Mouse (Mus musculus): ENCODE data around the gene Mrtfa. TPM values are rescaled to one million over a fixed set of nuclear protein-coding genes. Genes with fewer than 3 reads are reported as not detected.

Gene Mrtfa
- polyA plus RNA-seq, 1 experiment from 2014 or later, result 22.3 TPM

- WGBS, result 95% methylated on average over 3 of the region's 3 CpGs
- H3K4me3 ChIP-seq (ENCODE audit: low read depth, low read length), result no peak overlapping the region
- no peaks in the 10 kb centered on the region for H3K36me3 ChIP-seq (ENCODE audit: control insufficient read depth, insufficient read depth, low read length)
- no peak overlapping the region for H3K27ac ChIP-seq (replicated peaks; ENCODE audit: low read depth, low read length)
- no peaks in the 10 kb centered on the region for H3K4me1 ChIP-seq (ENCODE audit: control insufficient read depth, insufficient read depth, low read length)
- no peaks in the 10 kb centered on the region for H3K9me3 ChIP-seq (ENCODE audit: control insufficient read depth, low read length)
- H3K9ac ChIP-seq (ENCODE audit: low read length), result no peak overlapping the region
- ATAC-seq (ENCODE audit: insufficient number of reproducible peaks, low FRiP score, low TSS enrichment, low read depth) (no peak), DNase-seq (ENCODE audit: low spot score) (no peak)
- no peak overlapping the region for H3K4me2 ChIP-seq (ENCODE audit: low read depth, severe bottlenecking)
- H3K27me3 ChIP-seq (ENCODE audit: control insufficient read depth, insufficient read depth, low read length), result no peaks in the 10 kb centered on the region
These were observed 14.9 kb downstream of the Mrtfa start for GRCm38 (mm10) chr15:81175633-81176032.

DNA sequence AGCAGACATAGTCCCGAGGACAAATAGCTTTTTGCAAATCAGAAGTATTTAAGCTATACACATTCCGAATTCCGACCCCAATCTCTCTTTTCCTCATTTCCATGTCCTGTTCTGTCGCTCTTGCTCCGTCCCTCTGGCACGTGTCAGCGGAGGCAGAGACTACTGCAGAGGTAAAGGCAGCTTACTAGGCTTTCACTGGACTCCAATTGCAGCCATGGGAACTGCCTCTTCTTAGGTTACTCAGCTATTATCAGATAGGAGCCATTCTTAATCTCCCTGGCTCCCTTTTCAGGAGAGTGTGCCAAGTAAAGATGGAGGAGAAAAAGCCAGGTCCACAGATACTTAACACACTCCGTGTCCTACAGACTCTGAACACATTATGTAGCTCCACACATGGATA is 18.3 kb downstream of the Mrtfa start:
- Histone ChIP-seq H3K4me2 (ENCODE audit: low read depth, severe bottlenecking) (no peak overlapping the region), H3K9ac (ENCODE audit: low read length) (no peak overlapping the region), H3K27ac (replicated peaks; ENCODE audit: low read depth, low read length) (no peak overlapping the region), H3K4me1 (ENCODE audit: control insufficient read depth, insufficient read depth, low read length) (no peaks in the 10 kb centered on the region), H3K36me3 (ENCODE audit: control insufficient read depth, insufficient read depth, low read length) (no peaks in the 10 kb centered on the region), H3K27me3 (ENCODE audit: control insufficient read depth, insufficient read depth, low read length) (no peaks in the 10 kb centered on the region), H3K9me3 (ENCODE audit: control insufficient read depth, low read length) (no peaks in the 10 kb centered on the region), H3K4me3 (ENCODE audit: low read depth, low read length) (no peak overlapping the region)
- no peak for DNase-seq (ENCODE audit: low spot score)
- 95% methylated on average over 8 of the region's 8 CpGs for WGBS
- ATAC-seq (ENCODE audit: insufficient number of reproducible peaks, low FRiP score, low TSS enrichment, low read depth), result no peak

GRCm38 (mm10) chr15:81168735-81169134 is 21.8 kb downstream of the Mrtfa start:
- H3K9me3 ChIP-seq (ENCODE audit: control insufficient read depth, low read length), result no peaks in the 10 kb centered on the region
- no peak overlapping the region for H3K4me3 ChIP-seq (ENCODE audit: low read depth, low read length)
- H3K36me3 ChIP-seq (ENCODE audit: control insufficient read depth, insufficient read depth, low read length), result no peaks in the 10 kb centered on the region
- 71% methylated on average over 6 of the region's 6 CpGs for WGBS
- no peak overlapping the region for H3K27ac ChIP-seq (replicated peaks; ENCODE audit: low read depth, low read length)
- ATAC-seq (ENCODE audit: insufficient number of reproducible peaks, low FRiP score, low TSS enrichment, low read depth) (no peak), DNase-seq (ENCODE audit: low spot score) (no peak)
- H3K4me1 ChIP-seq (ENCODE audit: control insufficient read depth, insufficient read depth, low read length), result no peaks in the 10 kb centered on the region
- H3K4me2 ChIP-seq (ENCODE audit: low read depth, severe bottlenecking), result no peak overlapping the region
- H3K9ac ChIP-seq (ENCODE audit: low read length), result no peak overlapping the region
- H3K27me3 ChIP-seq (ENCODE audit: control insufficient read depth, insufficient read depth, low read length), result no peaks in the 10 kb centered on the region

DNA sequence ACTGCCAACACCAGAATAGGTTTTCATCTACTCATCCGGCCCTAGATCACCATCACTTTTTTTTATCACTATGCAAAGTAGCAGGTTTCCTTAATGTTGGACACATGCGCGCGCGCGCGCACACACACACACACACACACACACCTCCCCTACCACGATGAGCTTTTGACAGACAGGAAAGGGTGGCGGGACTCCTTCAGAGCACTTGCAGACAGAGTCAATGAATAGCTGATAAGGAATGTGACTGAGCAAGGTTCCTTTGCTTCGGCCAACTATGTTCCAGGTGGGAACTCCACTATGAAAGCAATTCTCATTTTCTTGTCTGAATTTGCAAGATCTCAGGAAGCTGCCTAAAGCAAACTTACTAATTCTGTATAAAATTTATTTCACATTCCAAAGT is 22.7 kb downstream of the Mrtfa start:
- ATAC-seq (ENCODE audit: insufficient number of reproducible peaks, low FRiP score, low TSS enrichment, low read depth), result no peak
- H3K9me3 ChIP-seq (ENCODE audit: control insufficient read depth, low read length), result no peaks in the 10 kb centered on the region
- WGBS, result 96% methylated on average over 10 of the region's 10 CpGs

DNA sequence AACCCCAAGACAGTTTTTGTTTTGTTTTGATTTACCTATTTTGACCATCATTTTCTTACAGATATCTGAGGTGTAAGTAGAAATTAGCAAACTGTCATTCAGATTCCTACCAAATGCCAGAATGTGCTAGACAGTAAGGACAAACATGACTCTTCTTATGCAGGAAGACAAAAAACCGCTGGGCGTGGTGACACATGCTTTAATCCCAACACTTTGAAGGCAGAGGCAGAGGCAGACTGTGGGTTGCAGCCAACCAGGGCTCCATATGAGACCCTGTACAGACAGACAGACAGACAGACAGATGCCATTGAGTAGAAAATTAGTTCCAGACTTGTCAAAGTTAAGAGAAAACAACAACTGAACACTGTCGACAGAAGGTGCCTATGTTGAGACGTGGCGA is 24.3 kb downstream of the Mrtfa start:
- H3K9me3 ChIP-seq (ENCODE audit: control insufficient read depth, low read length), result no peaks in the 10 kb centered on the region
- H3K4me2 ChIP-seq (ENCODE audit: low read depth, severe bottlenecking), result no peak overlapping the region
- no peak overlapping the region for H3K27ac ChIP-seq (replicated peaks; ENCODE audit: low read depth, low read length)
- ATAC-seq (ENCODE audit: insufficient number of reproducible peaks, low FRiP score, low TSS enrichment, low read depth) (no peak), DNase-seq (ENCODE audit: low spot score) (no peak)
- 94% methylated on average over 5 of the region's 5 CpGs for WGBS
- no peak overlapping the region for H3K9ac ChIP-seq (ENCODE audit: low read length)
- no peaks in the 10 kb centered on the region for H3K36me3 ChIP-seq (ENCODE audit: control insufficient read depth, insufficient read depth, low read length)
- H3K4me1 ChIP-seq (ENCODE audit: control insufficient read depth, insufficient read depth, low read length), result no peaks in the 10 kb centered on the region
- H3K27me3 ChIP-seq (ENCODE audit: control insufficient read depth, insufficient read depth, low read length), result no peaks in the 10 kb centered on the region
- no peak overlapping the region for H3K4me3 ChIP-seq (ENCODE audit: low read depth, low read length)

More for the DNA sequence above, 22.7 kb downstream of the Mrtfa start:
- H3K4me2 ChIP-seq (ENCODE audit: low read depth, severe bottlenecking), result no peak overlapping the region
- no peaks in the 10 kb centered on the region for H3K27me3 ChIP-seq (ENCODE audit: control insufficient read depth, insufficient read depth, low read length)
- no peak overlapping the region for H3K4me3 ChIP-seq (ENCODE audit: low read depth, low read length)
- H3K36me3 ChIP-seq (ENCODE audit: control insufficient read depth, insufficient read depth, low read length), result no peaks in the 10 kb centered on the region
- H3K4me1 ChIP-seq (ENCODE audit: control insufficient read depth, insufficient read depth, low read length), result no peaks in the 10 kb centered on the region
- no peak overlapping the region for H3K27ac ChIP-seq (replicated peaks; ENCODE audit: low read depth, low read length)
- no peak for DNase-seq (ENCODE audit: low spot score)
- no peak overlapping the region for H3K9ac ChIP-seq (ENCODE audit: low read length)

GRCm38 (mm10) chr15:81164560-81165310 is 25.8 kb downstream of the Mrtfa start:
- WGBS, result 90% methylated on average over 9 of the region's 9 CpGs
- no peak overlapping the region for H3K27ac ChIP-seq (replicated peaks; ENCODE audit: low read depth, low read length)

DNA sequence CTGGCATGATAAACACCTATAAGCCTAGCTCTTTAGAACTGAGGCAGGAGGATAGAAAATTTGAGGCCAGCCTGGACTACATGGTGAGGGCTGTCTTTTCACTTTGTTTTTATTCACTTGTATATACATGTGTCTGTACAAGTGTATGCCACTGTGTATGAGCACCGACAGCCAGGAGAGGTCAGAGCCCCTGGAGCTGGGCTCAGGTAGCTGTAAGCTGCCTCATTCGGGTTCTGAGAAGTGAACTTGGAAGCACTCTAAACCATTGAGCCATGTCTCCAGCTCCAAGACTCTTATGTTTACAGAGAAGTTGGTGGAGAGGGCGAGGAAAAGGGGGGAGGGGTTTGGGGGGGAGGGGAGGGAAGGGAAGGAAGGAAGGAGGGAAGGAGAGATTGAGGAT is 29.0 kb downstream of the Mrtfa start:
- 82% methylated on average over 3 of the region's 3 CpGs for WGBS
- ATAC-seq (ENCODE audit: insufficient number of reproducible peaks, low FRiP score, low TSS enrichment, low read depth) (no peak), DNase-seq (ENCODE audit: low spot score) (no peak)
- no peaks in the 10 kb centered on the region for H3K36me3 ChIP-seq (ENCODE audit: control insufficient read depth, insufficient read depth, low read length)
- no peaks in the 10 kb centered on the region for H3K4me1 ChIP-seq (ENCODE audit: control insufficient read depth, insufficient read depth, low read length)
- H3K9me3 ChIP-seq (ENCODE audit: control insufficient read depth, low read length), result no peaks in the 10 kb centered on the region
- no peak overlapping the region for H3K27ac ChIP-seq (replicated peaks; ENCODE audit: low read depth, low read length)
- no peak overlapping the region for H3K9ac ChIP-seq (ENCODE audit: low read length)
- no peaks in the 10 kb centered on the region for H3K27me3 ChIP-seq (ENCODE audit: control insufficient read depth, insufficient read depth, low read length)
- H3K4me3 ChIP-seq (ENCODE audit: low read depth, low read length), result no peak overlapping the region
- H3K4me2 ChIP-seq (ENCODE audit: low read depth, severe bottlenecking), result no peak overlapping the region

More at GRCm38 (mm10) chr15:81164560-81165310, 25.8 kb downstream of the Mrtfa start:
- H3K27me3 ChIP-seq (ENCODE audit: control insufficient read depth, insufficient read depth, low read length), result no peaks in the 10 kb centered on the region
- no peak overlapping the region for H3K4me3 ChIP-seq (ENCODE audit: low read depth, low read length)
- no peak overlapping the region for H3K4me2 ChIP-seq (ENCODE audit: low read depth, severe bottlenecking)
- no peak for DNase-seq (ENCODE audit: low spot score)
- no peaks in the 10 kb centered on the region for H3K4me1 ChIP-seq (ENCODE audit: control insufficient read depth, insufficient read depth, low read length)
- ATAC-seq (ENCODE audit: insufficient number of reproducible peaks, low FRiP score, low TSS enrichment, low read depth), result no peak
- no peak overlapping the region for H3K9ac ChIP-seq (ENCODE audit: low read length)
- H3K9me3 ChIP-seq (ENCODE audit: control insufficient read depth, low read length), result no peaks in the 10 kb centered on the region
- H3K36me3 ChIP-seq (ENCODE audit: control insufficient read depth, insufficient read depth, low read length), result no peaks in the 10 kb centered on the region

- 94% methylated on average over 4 of the region's 4 CpGs for WGBS
- H3K9ac ChIP-seq (ENCODE audit: low read length), result no peak overlapping the region
- H3K27ac ChIP-seq (replicated peaks; ENCODE audit: low read depth, low read length), result no peak overlapping the region
- H3K27me3 ChIP-seq (ENCODE audit: control insufficient read depth, insufficient read depth, low read length), result no peaks in the 10 kb centered on the region
- ATAC-seq (ENCODE audit: insufficient number of reproducible peaks, low FRiP score, low TSS enrichment, low read depth) (no peak), DNase-seq (ENCODE audit: low spot score) (no peak)
- no peak overlapping the region for H3K4me2 ChIP-seq (ENCODE audit: low read depth, severe bottlenecking)
- H3K4me3 ChIP-seq (ENCODE audit: low read depth, low read length), result no peak overlapping the region
- no peaks in the 10 kb centered on the region for H3K9me3 ChIP-seq (ENCODE audit: control insufficient read depth, low read length)
- H3K36me3 ChIP-seq (ENCODE audit: control insufficient read depth, insufficient read depth, low read length), result no peaks in the 10 kb centered on the region
- H3K4me1 ChIP-seq (ENCODE audit: control insufficient read depth, insufficient read depth, low read length), result no peaks in the 10 kb centered on the region
These were observed 29.9 kb downstream of the Mrtfa start for GRCm38 (mm10) chr15:81160677-81161076.

GRCm38 (mm10) chr15:81159212-81159611 is 31.3 kb downstream of the Mrtfa start:
- Histone ChIP-seq H3K27ac (replicated peaks; ENCODE audit: low read depth, low read length) (no peak overlapping the region), H3K36me3 (ENCODE audit: control insufficient read depth, insufficient read depth, low read length) (no peaks in the 10 kb centered on the region), H3K9ac (ENCODE audit: low read length) (no peak overlapping the region), H3K4me1 (ENCODE audit: control insufficient read depth, insufficient read depth, low read length) (no peaks in the 10 kb centered on the region), H3K4me2 (ENCODE audit: low read depth, severe bottlenecking) (no peak overlapping the region), H3K4me3 (ENCODE audit: low read depth, low read length) (no peak overlapping the region), H3K27me3 (ENCODE audit: control insufficient read depth, insufficient read depth, low read length) (no peaks in the 10 kb centered on the region), H3K9me3 (ENCODE audit: control insufficient read depth, low read length) (no peaks in the 10 kb centered on the region)
- ATAC-seq (ENCODE audit: insufficient number of reproducible peaks, low FRiP score, low TSS enrichment, low read depth) (no peak), DNase-seq (ENCODE audit: low spot score) (no peak)
- 87% methylated on average over 7 of the region's 7 CpGs for WGBS

All from limb, embryonic 11.5 days (tissue).